Mouse (Mus musculus) G1E (cell line): Measurements from ENCODE around the gene Dusp22. TPM values are rescaled to one million over a fixed set of nuclear protein-coding genes. Genes with fewer than 3 reads are reported as not detected.

Source experiments
- ATAC-seq: 2 replicates; pipeline ENCODE4 v1.8.0; 2016; ENCODE audit warnings: mild to moderate bottlenecking; ENCODE audit not compliant: insufficient number of reproducible peaks, poor library complexity, low FRiP score, severe bottlenecking; ENCODE audit errors: extremely low read depth
- DNase-seq: peaks from one replicate; pipeline ENCODE4 v3.0.0; 2012; ENCODE audit warnings: low spot score
- H3K27me3 ChIP-seq: 2 replicates; pipeline ENCODE4 v1.6.1; 2012; ENCODE audit warnings: mild to moderate bottlenecking, low read length, inconsistent platforms; ENCODE audit not compliant: insufficient read depth
- H3K36me3 ChIP-seq: replicated peaks from 2 replicates; pipeline ENCODE3; 2012; ENCODE audit warnings: mild to moderate bottlenecking, inconsistent platforms
- H3K4me1 ChIP-seq: 2 replicates; pipeline ENCODE4 v1.6.1; 2012; ENCODE audit warnings: low read depth, low read length, inconsistent platforms, mixed read lengths; ENCODE audit not compliant: insufficient read depth
- H3K4me3 ChIP-seq: 2 replicates; pipeline ENCODE4 v1.5.1; 2012; ENCODE audit warnings: low read depth, mild to moderate bottlenecking, inconsistent platforms, low read length, moderate library complexity, mixed read lengths
- H3K9me3 ChIP-seq: replicated peaks from 2 replicates; pipeline ENCODE4 v1.6.1; 2012; ENCODE audit warnings: inconsistent platforms
- CTCF ChIP-seq: IDR thresholded peaks from 2 replicates; pipeline ENCODE4 v1.5.1; 2012; ENCODE audit warnings: low read depth, low read length, inconsistent platforms, mixed read lengths
- GATA1 ChIP-seq: IDR thresholded peaks from 2 replicates; pipeline ENCODE4 v1.6.1; 2012; ENCODE audit warnings: borderline replicate concordance, low read length, inconsistent platforms, mixed read lengths
- GATA2 ChIP-seq: IDR thresholded peaks from 2 replicates; pipeline ENCODE4 v1.6.1; 2012; ENCODE audit warnings: low read depth, low read length, inconsistent platforms, borderline replicate concordance
- POLR2AphosphoS5 ChIP-seq: IDR thresholded peaks from 2 replicates; pipeline ENCODE4 v1.6.1; 2012; ENCODE audit warnings: low read depth, low read length, inconsistent platforms; ENCODE audit not compliant: insufficient replicate concordance
- TAL1 ChIP-seq: conservative IDR thresholded peaks from 2 replicates; pipeline ENCODE4 v1.6.1; 2012; ENCODE audit warnings: low read depth, low read length, inconsistent platforms, mixed read lengths
- polyA plus RNA-seq: library from polyadenylated mRNA; stranded (reverse); fragments of >175 nt; gene quantifications from 2 replicates; pipeline ENCODE4 v1.2.3, GENCODE M21; 2012
- total RNA-seq, 2 experiments: library from RNA; stranded (forward) in 1 of 2; stranded (reverse) in 1 of 2; fragments of 200-1000 nt in 1 of 2; fragments of >200 nt in 1 of 2; fragmentation: Nextera tagmentation in 1 of 2; gene quantifications; 2 replicates each; pipeline ENCODE4 v1.2.3; 2014 to 2017

Gene Dusp22
- total and polyA plus RNA-seq, 3 experiments = 0.27 TPM; not detected in 2

DNA sequence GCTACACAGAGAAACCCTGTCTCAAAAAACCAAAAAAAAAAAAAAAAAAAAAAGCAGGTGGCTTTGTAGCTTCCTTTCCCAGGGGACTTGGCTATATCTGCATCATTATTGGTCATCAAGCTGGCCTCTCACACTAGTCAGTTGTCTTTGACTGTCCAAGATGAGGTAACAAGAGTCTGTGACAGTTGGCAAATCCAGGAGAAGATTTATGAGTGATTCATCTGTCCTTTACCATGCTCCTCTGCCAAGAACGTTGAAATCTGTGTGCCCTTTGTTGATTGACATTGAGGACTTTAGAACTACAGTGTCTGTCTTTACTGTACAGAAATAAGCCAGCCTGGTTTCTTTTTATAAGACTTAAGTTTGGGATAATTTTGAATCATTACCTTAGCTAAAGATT lies 35.4 kb downstream of the Dusp22 start:
- no peak for DNase-seq
- no peaks in the 10 kb centered on the region for H3K4me1 ChIP-seq
- no peaks in the 10 kb centered on the region for H3K36me3 ChIP-seq
- H3K4me3 ChIP-seq = no peak overlapping the region
- no peak for ATAC-seq
- no peaks in the 10 kb centered on the region for H3K9me3 ChIP-seq
- TF ChIP-seq CTCF (no peak), TAL1 (no peak), POLR2AphosphoS5 (no peak), GATA2 (no peak), GATA1 (no peak)
- no peaks in the 10 kb centered on the region for H3K27me3 ChIP-seq

DNA sequence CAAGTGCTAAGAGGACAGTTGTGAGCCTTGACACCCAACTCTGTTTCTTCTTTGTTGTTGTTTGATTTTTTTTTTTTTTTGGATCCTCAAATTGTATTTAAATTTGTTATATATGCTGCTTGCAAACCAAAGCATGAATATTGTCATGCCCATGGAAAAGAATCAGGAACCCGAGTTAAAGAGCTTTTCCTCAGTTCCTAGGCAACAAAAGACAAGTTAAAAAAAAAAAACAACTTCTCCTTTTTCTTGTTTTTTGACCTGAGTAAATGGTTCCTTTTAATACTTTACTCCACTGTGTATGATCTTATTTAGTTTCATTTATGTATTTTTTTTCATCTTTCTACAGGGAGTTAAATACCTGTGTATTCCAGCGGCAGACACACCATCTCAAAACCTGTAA lies 36.1 kb downstream of the Dusp22 start:
- Histone ChIP-seq H3K27me3 (no peaks in the 10 kb centered on the region), H3K4me1 (no peaks in the 10 kb centered on the region), H3K36me3 (no peaks in the 10 kb centered on the region), H3K4me3 (no peak overlapping the region), H3K9me3 (no peaks in the 10 kb centered on the region)
- no peak for TF ChIP-seq CTCF
- no peak for TF ChIP-seq POLR2AphosphoS5
- TF ChIP-seq GATA2 = no peak
- no peak for TF ChIP-seq TAL1
- TF ChIP-seq GATA1 = no peak
- DNase-seq (no peak), ATAC-seq (no peak)

DNA sequence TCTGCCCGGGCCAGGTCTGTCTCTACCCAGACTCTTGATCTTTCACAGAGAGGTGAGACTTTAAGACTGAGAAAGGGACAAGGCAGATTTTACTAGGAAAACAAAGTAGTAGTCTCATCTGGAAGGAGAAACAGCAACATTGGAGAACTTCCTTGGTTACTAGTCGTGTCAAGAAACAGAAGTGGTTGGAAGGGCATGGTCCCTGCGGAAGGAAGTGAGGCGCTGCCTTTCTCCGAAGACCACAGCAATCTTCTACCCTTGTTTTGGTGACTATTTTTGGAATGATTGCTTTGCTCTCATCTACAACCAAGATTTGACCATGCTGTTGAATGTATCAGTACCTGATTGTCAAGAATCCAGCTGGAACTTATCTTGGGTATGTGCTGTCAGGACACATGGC lies 38.1 kb downstream of the Dusp22 start:
- DNase-seq (no peak), ATAC-seq (no peak)
- TF ChIP-seq CTCF (no peak), POLR2AphosphoS5 (no peak), GATA2 (no peak), GATA1 (no peak), TAL1 (no peak)
- Histone ChIP-seq H3K4me1 (no peaks in the 10 kb centered on the region), H3K9me3 (no peaks in the 10 kb centered on the region), H3K36me3 (no peaks in the 10 kb centered on the region), H3K27me3 (no peaks in the 10 kb centered on the region), H3K4me3 (no peak overlapping the region)

DNA sequence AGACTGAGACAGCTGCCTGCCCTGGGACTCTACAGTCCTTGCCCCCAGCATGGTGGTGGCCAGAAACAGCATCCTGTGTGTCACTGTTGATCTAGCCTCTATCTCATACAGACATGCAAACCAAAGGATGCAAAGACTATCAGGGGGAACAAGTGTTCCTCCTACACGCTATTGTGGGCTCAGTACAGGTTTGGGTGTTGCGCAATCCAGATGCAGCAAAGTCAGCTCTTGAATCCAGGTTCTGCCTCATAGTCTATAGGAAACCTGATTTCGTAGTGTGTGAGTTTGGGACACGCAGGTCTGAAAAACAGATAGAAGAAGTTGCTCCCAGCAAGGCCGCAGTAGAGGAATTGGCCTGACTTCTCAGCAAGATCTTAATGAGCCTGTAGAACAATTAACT lies 42.9 kb downstream of the Dusp22 start:
- Histone ChIP-seq H3K4me1 (no peaks in the 10 kb centered on the region), H3K4me3 (no peak overlapping the region), H3K36me3 (no peaks in the 10 kb centered on the region), H3K27me3 (peaks cover 4% of the 10 kb centered on the region; the same call in 1 of the 2 replicates), H3K9me3 (no peaks in the 10 kb centered on the region)
- TF ChIP-seq TAL1 = no peak
- TF ChIP-seq POLR2AphosphoS5 = no peak
- no peak for TF ChIP-seq GATA1
- no peak for TF ChIP-seq GATA2
- TF ChIP-seq CTCF = no peak
- no peak for DNase-seq
- ATAC-seq = no peak

DNA sequence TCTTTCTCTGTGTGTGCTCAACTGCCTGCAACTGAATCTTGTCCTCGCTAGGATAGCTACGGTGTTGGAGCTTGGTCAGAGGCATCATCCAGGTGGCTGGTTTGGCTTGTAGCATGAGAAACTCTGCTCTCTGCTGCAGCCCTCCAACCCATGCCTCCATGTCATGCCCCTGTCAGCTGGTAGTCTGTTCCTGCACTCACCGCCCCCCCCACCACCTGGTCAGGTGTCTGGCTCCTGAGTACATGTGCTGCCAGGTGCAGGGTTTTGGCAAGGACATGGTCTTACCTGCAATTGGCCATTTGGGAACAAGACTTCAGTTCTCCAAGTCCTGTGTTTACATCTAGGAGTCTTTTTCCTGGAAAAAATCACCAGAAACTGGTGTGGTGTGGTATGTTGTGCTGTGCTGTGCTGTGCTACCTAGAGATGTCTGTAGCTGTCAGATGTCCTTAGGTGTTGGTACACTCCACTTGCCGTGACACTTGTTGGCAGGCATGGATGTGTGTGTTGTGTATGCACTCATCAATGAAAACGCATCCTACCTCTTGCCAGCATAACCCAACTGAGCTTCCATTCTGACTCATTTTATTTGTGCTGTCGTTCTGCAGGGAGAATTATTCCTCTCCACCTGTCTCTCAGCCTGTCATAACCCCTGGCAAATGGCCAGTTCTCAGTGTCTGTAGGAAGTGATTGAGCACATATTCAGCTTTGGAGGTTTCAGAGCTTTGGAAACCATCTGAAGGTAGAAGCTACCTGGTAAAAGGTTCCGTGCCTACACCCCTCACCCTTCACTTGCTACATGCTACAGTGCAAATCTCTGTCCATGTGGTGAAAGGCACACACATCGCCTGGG lies 44.7 kb downstream of the Dusp22 start:
- ATAC-seq (no peak), DNase-seq (no peak)
- TF ChIP-seq TAL1 (no peak), CTCF (no peak), POLR2AphosphoS5 (no peak), GATA1 (no peak), GATA2 (no peak)
- Histone ChIP-seq H3K27me3 (peaks cover 10% of the 10 kb centered on the region; the same call in 1 of the 2 replicates), H3K9me3 (no peaks in the 10 kb centered on the region), H3K4me3 (no peak overlapping the region), H3K36me3 (no peaks in the 10 kb centered on the region), H3K4me1 (no peaks in the 10 kb centered on the region)

DNA sequence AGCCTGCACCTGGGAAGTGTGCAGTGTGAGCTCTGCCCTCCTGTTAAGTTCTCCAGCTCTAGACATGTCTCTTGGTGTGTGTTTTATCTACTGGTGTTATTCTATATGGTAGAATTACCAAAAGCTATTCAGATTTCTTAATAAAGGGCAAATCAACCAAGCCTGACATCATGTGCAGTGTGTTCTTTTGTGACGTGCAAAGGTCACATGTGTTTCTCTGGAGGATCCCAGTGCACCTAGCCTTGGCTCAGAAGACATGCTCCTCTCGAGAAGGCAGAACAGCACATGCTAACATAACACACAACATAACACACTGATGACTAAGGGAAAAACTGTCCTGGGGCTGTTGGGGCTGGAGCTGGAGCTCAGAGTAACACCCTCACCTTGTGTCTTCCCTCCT lies 51.3 kb downstream of the Dusp22 start:
- Histone ChIP-seq H3K9me3 (no peaks in the 10 kb centered on the region), H3K4me1 (no peaks in the 10 kb centered on the region), H3K36me3 (no peaks in the 10 kb centered on the region), H3K4me3 (no peak overlapping the region), H3K27me3 (peaks cover 5% of the 10 kb centered on the region)
- TF ChIP-seq POLR2AphosphoS5 = no peak
- no peak for TF ChIP-seq CTCF
- TF ChIP-seq TAL1 = no peak
- ATAC-seq (no peak), DNase-seq (no peak)

DNA sequence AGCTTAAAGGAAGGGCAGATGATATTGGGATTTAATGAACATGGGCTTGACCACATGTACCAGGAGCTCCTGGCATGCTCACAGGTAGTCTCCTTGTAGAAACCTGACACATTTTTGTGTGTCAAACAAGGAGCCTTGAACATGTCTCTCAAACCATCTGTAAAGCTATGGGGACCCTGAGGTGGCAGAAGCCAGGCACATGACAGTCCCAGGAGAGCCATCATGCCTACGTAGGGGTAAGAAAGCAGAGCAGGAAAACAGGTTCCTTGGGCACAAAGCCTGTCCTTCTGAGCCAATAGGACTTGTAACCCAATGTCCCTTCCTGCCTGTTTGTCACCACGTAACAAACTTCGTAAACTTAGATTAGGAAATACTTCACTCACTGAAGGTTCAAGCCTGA lies 51.9 kb downstream of the Dusp22 start:
- ATAC-seq (no peak), DNase-seq (no peak)
- no peak overlapping the region for H3K4me3 ChIP-seq
- TF ChIP-seq GATA1 = no peak
- TF ChIP-seq CTCF = no peak
- TF ChIP-seq POLR2AphosphoS5 = no peak
- TF ChIP-seq TAL1 = no peak
- no peak for TF ChIP-seq GATA2
- no peaks in the 10 kb centered on the region for H3K4me1 ChIP-seq
- no peaks in the 10 kb centered on the region for H3K36me3 ChIP-seq
- peaks cover 5% of the 10 kb centered on the region for H3K27me3 ChIP-seq
- no peaks in the 10 kb centered on the region for H3K9me3 ChIP-seq
